Mouse (Mus musculus): ENCODE results near the gene Iqcf5. TPM values are rescaled to one million over a fixed set of nuclear protein-coding genes. Genes with fewer than 3 reads are reported as not detected.

The Iqcf5 gene
- not detected for polyA plus RNA-seq (2017; shearing (Covaris generic))

DNA sequence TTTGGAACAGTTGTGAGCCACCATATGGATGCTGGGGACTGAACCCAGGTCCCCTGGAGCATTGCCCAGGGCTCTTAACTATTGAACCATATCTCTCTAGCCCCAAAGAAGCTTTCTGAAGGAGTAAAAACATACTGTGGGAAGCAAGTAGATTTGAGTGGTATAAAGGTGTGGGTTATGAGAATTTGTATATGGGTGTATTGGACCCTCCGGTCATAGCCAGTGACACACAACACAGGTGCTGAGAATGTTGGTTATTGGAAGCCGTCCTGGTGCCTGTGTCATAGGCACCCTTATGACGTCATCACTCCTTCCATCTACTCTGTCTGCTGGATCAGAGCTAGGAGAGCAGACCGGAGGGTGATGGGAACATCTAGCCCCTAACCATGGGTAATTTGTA is at the start of gene Iqcf5:
TSS of gene Iqcf5 (plus strand) at position 301 of the 400 bp plus-strand sequence.

DNA sequence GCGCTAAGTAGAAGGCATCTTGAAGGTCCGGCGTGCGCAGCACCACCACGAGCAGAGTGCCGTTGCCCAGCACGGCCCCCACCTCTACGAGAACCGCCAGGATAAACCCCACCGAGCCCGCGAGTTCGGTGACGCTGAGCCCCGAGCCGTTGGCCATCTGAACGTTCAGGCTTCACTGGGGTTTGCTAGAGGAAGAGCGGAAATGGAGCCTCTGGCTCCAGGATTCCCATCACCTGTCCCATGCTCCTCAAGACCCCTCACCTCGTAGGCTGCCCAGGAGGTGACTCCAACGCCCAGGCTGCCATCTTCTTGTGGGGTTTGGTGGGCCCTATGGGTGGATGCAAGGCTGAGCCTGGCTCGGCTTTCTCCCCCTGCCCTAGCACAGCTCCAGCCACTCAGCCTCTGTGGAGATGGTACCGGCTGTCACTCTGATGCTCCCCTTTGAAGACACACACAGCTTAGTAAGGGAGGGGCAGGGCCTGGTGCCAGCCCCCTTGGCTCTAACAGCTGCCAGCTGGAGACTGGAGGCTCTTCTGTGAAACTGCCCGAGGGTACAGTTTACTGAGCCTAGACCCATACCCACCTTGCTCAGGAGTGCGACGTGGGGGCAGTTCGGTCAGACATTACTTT is 48.7 kb upstream of the Iqcf5 start, which contains the start of gene Gpr62:
TSS of gene Gpr62 (minus strand) at position 368 of the 630 bp plus-strand sequence.

DNA sequence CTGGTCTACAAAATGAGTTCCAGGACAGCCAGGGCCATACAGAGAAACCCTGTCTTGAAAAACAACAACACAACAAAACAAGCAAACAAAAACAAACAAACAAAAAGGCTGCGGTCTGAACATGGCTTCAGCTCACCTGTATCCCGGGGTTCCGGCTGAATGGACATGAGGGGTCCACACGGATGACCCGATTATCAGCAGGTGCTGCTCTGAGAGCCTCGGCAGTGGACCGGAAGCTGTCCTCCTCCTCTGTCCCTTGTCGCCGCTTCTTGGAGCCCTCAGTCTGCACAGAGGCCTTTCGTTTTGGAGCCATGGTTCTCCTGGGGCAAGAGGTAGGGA is 38.7 kb upstream of the Iqcf5 start, which contains the start of gene Rrp9:
TSS of gene Rrp9 (plus strand) at position 301 of the 339 bp plus-strand sequence.

DNA sequence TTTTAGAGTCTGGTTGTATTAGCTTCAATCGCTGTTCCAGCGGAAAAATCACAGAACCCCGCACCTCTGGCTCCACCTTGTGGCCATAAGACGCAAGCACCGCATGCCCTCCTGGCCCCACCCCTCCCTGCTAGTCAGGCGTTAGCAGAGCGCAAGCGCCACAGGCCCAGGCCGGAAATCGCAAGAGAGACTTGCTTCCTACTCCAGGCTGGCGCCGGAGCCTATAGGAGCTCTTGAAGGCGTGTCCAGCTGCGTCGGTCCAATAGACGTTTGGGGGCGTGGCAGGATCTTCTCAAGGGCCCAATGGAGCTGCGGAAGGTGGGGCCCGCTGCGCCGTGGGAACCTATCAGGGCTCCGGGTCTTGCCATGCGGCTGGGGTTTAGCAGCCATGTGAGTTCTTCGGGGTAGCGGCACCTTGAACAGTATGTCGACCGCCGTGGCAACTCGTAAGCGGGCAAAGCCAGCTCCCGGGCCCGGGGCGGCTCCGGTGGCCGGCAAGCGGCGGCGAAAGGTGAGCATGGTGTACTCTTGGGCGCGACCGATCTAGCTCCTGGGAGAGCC is 37.4 kb upstream of the Iqcf5 start, which contains the start of gene Parp3:
TSS of gene Parp3 (minus strand) at position 26 of the 561 bp plus-strand sequence.

DNA sequence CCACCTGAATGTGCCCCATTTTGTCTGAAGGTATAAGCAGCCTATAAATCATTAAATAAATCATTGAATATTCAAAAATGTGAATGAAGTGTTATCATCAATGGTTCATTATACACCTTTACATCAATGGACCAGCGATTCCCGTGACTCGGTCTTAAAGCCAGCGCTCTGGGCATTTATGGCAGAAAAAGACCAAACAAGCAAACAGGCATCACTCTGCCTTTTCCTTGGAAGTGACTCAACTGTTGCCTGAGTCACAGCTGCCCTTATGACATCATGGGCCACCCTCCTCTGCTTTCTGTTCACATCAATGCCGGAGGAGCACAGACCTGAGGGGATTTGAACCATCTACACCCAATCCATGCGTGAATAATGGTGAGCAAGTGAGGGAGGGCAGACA is 14.7 kb upstream of the Iqcf5 start, which contains the start of gene Iqcf1:
TSS of gene Iqcf1 (plus strand) at position 301 of the 400 bp plus-strand sequence.

DNA sequence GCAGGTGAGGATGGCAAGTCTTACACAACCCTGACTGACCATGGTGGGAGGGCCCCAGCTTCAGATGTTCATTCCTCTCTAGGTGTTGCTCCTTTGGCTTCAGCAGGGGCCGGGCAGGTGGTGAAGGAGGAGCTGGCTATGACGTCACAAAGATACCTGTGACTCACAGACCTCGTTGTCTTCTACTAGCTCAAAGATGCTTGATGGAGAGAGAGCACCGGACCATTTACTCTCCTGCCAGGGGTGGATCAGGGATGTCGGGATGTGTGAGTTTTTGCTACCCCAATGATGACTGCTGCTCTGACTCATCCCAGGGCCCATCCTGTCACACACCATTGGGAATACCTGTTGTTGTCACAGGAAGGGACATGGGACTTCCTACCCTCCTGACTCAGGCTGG is 47.2 kb downstream of the Iqcf5 start, which contains the start of gene Iqcf3:
TSS of gene Iqcf3 (minus strand) at position 101 of the 400 bp plus-strand sequence.

Other genes with a start within 250 kb of the Iqcf5 start
- gene Poc1a, start 233.5 kb upstream of the Iqcf5 start, polyA plus RNA-seq (2017; shearing (Covaris generic)) = 2.5 TPM
- gene Dusp7, start 145.9 kb upstream of the Iqcf5 start, polyA plus RNA-seq (2017; shearing (Covaris generic)) = 28.5 TPM
- gene Rpl29, start 85.1 kb upstream of the Iqcf5 start, polyA plus RNA-seq (2017; shearing (Covaris generic)) = 701 TPM
- gene Acy1, start 76.3 kb upstream of the Iqcf5 start, polyA plus RNA-seq (2017; shearing (Covaris generic)) = 28.6 TPM
- gene Abhd14b, start 67.1 kb upstream of the Iqcf5 start, polyA plus RNA-seq (2017; shearing (Covaris generic)) = 8.5 TPM
- gene Abhd14a, start 66.9 kb upstream of the Iqcf5 start, polyA plus RNA-seq (2017; shearing (Covaris generic)) = 27.0 TPM
- 16.2 TPM for gene Pcbp4, start 61.3 kb upstream of the Iqcf5 start, polyA plus RNA-seq (2017; shearing (Covaris generic))
- not detected for gene Gpr62, start 48.6 kb upstream of the Iqcf5 start, polyA plus RNA-seq (2017; shearing (Covaris generic))
- gene Rrp9, start 38.6 kb upstream of the Iqcf5 start, polyA plus RNA-seq (2017; shearing (Covaris generic)) = 69.9 TPM
- 43.0 TPM for gene Parp3, start 37.6 kb upstream of the Iqcf5 start, polyA plus RNA-seq (2017; shearing (Covaris generic))
- gene Iqcf1, start 14.6 kb upstream of the Iqcf5 start, polyA plus RNA-seq (2017; shearing (Covaris generic)) = not detected
- gene Iqcf3, start 47.1 kb downstream of the Iqcf5 start, polyA plus RNA-seq (2017; shearing (Covaris generic)) = 1.1 TPM
- not detected for gene Iqcf4, start 56.4 kb downstream of the Iqcf5 start, polyA plus RNA-seq (2017; shearing (Covaris generic))
- gene Iqcf6, start 112.0 kb downstream of the Iqcf5 start, polyA plus RNA-seq (2017; shearing (Covaris generic)) = not detected
- gene Grm2, start 141.5 kb downstream of the Iqcf5 start, polyA plus RNA-seq (2017; shearing (Covaris generic)) = 0.29 TPM
- 56.6 TPM for gene Tex264, start 171.4 kb downstream of the Iqcf5 start, polyA plus RNA-seq (2017; shearing (Covaris generic))